Mouse (Mus musculus): Measurements from ENCODE around the gene Gm36245. TPM values are rescaled to one million over a fixed set of nuclear protein-coding genes. Genes with fewer than 3 reads are reported as not detected.

The Gm36245 gene
- total RNA-seq, 2 experiments from 2014 or later = not detected

Other genes starting within 250 kb of the Gm36245 start
- gene Apol7a, start 200.1 kb upstream of the Gm36245 start, total RNA-seq (2021) = under 1 TPM; 0.49 to 0.71 TPM
- gene Apol9a, start 188.1 kb upstream of the Gm36245 start, total RNA-seq (2021) = under 1 TPM; 0.55 to 0.81 TPM
- under 1 TPM in 1 of 2 experiments, not detected in 1; 0.32 TPM for gene Apol7b, start 151.8 kb upstream of the Gm36245 start, total RNA-seq (2021)
- gene Apol10a, start 122.2 kb upstream of the Gm36245 start, total RNA-seq (2021) = not detected
- not detected for gene Apol11a, start 91.0 kb upstream of the Gm36245 start, total RNA-seq (2021)
- not detected for gene Apol7c, start 65.9 kb upstream of the Gm36245 start, total RNA-seq (2021)
- gene 1700025B11Rik, start 37.4 kb upstream of the Gm36245 start, total RNA-seq (2021) = not detected
- not detected for gene Apol10b, start 3.1 kb upstream of the Gm36245 start, total RNA-seq (2021)
- gene Apol11b, start 44.0 kb downstream of the Gm36245 start, total RNA-seq (2021) = not detected
- not detected for gene Apol7e, start 99.6 kb downstream of the Gm36245 start, total RNA-seq (2021)
- under 1 TPM in 1 of 2 experiments, not detected in 1; 0.30 TPM for gene Apol9b, start 129.8 kb downstream of the Gm36245 start, total RNA-seq (2021)
- gene Apol8, start 157.7 kb downstream of the Gm36245 start, total RNA-seq (2021) = 1 to 10 TPM in 1 of 2 experiments, under 1 TPM in 1; 0.97 to 1.2 TPM
- gene Myh9, start 242.9 kb downstream of the Gm36245 start, total RNA-seq (2021) = 10 to 100 TPM; 58.2 to 58.8 TPM